Mouse (Mus musculus): ENCODE data around the gene 2310033P09Rik. TPM values are rescaled to one million over a fixed set of nuclear protein-coding genes. Genes with fewer than 3 reads are reported as not detected.

Gene 2310033P09Rik
- polyA plus RNA-seq, 1 experiment from 2014 or later: 28.8 TPM

- ATAC-seq (ENCODE audit: low read depth): peak; percentile 47
- Histone ChIP-seq H3K36me3 (no peaks in the 10 kb centered on the region), H3K27ac (replicated peaks) (no peak overlapping the region), H3K9me3 (no peaks in the 10 kb centered on the region), H3K27me3 (peaks cover 6% of the 10 kb centered on the region), H3K9ac (0 out of 2 replicates have a peak overlapping the region, but pooled peaks have one; percentile 26), H3K4me1 (replicated peaks) (peaks cover 18% of the 10 kb centered on the region), H3K4me3 (no peak overlapping the region), H3K4me2 (no peak overlapping the region)
- WGBS: 58% methylated on average over 4 of the region's 4 CpGs
Observed at GRCm38 (mm10) chr11:59239428-59239785, 31.3 kb downstream of the 2310033P09Rik start.

- H3K4me3 ChIP-seq: no peak overlapping the region
- 78% methylated on average over 4 of the region's 4 CpGs for WGBS
- no peaks in the 10 kb centered on the region for H3K9me3 ChIP-seq
- H3K27ac ChIP-seq (replicated peaks): no peak overlapping the region
- no peak for ATAC-seq (ENCODE audit: low read depth)
- peaks cover 18% of the 10 kb centered on the region for H3K4me1 ChIP-seq (replicated peaks)
- H3K27me3 ChIP-seq: peaks cover 6% of the 10 kb centered on the region
- no peak overlapping the region for H3K4me2 ChIP-seq
- no peak overlapping the region for H3K9ac ChIP-seq
- no peaks in the 10 kb centered on the region for H3K36me3 ChIP-seq
Observed at GRCm38 (mm10) chr11:59239796-59240195, 31.7 kb downstream of the 2310033P09Rik start.

DNA sequence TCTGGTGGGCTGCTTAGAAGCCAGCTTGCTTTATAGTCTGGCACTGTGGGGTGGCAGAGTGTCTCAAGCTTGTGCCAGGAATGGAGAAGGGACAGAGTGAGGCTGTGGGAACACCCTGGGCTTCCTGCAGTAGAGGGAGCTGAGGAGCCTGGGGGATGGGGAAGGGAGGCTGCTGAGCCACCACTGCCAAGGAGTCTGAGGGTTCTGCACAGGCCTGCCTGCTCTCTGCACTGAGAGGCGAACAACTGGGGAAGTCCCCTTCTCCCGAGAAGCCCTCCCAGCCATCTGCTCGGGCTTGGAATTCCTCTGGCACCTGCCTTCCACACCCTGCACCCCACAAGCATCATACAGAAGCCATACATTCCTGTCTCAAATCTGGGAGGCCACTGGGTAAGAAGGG, 33.7 kb downstream of the 2310033P09Rik start:
- H3K4me3 ChIP-seq: no peak overlapping the region
- 42% methylated on average over 3 of the region's 3 CpGs for WGBS
- 0 out of 2 replicates have a peak overlapping the region, but pooled peaks have one; percentile 13 for H3K9ac ChIP-seq
- no peak overlapping the region for H3K27ac ChIP-seq (replicated peaks)
- no peak overlapping the region for H3K4me2 ChIP-seq
- H3K27me3 ChIP-seq: peaks cover 6% of the 10 kb centered on the region
- no peaks in the 10 kb centered on the region for H3K9me3 ChIP-seq
- H3K4me1 ChIP-seq (replicated peaks): peaks cover 18% of the 10 kb centered on the region
- no peaks in the 10 kb centered on the region for H3K36me3 ChIP-seq
- no peak for ATAC-seq (ENCODE audit: low read depth)

DNA sequence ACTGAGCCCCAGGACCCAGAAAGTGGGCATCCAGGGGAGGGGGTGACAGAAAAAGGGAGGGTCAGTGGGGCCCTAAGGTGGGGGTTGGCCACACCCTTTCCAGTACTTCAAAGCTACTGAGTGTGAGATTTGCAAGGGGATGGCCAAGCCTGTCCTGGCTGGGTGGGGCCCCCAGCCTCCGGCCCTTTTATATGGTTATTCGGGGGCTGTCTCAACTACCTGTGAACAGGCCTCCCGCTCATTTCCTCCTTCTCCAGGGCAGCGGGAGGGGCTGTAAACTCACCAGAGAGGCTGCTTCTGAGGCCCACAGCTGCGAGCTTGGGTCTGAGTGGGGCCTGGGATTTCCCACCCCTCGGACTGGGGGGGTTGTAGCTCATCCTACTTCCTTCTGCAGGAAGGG, 35.7 kb downstream of the 2310033P09Rik start:
- ATAC-seq (ENCODE audit: low read depth): no peak
- H3K9me3 ChIP-seq: no peaks in the 10 kb centered on the region
- no peak overlapping the region for H3K27ac ChIP-seq (replicated peaks)
- WGBS: 24% methylated on average over 6 of the region's 6 CpGs
- H3K9ac ChIP-seq: no peak overlapping the region
- peaks cover 7% of the 10 kb centered on the region for H3K27me3 ChIP-seq
- H3K4me2 ChIP-seq: no peak overlapping the region
- H3K4me3 ChIP-seq: no peak overlapping the region
- no peaks in the 10 kb centered on the region for H3K36me3 ChIP-seq
- H3K4me1 ChIP-seq (replicated peaks): peaks cover 12% of the 10 kb centered on the region

DNA sequence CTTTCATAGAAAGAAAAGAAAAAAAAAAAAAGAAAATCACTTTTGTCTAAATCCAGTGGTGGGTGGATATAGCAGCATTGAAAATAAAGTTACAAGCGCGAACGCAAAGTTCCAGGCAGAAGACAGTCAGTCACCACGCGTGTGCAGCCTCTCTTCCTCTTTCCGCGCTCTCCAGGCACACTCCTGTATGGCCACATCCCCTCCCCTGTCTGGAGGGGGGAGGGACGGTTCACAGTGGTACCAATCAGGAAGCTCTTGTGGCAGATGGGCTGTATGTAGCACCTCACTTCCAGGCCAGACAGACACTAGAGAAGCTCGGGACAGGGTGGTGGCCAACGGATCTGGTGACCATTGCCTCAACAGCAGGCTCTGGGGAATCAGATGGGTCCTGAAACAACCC, 40.0 kb downstream of the 2310033P09Rik start:
- 77% methylated on average over 10 of the region's 10 CpGs for WGBS
- H3K36me3 ChIP-seq: no peaks in the 10 kb centered on the region
- peaks cover 3% of the 10 kb centered on the region; the same call in 1 of the 2 replicates for H3K27me3 ChIP-seq
- no peaks in the 10 kb centered on the region for H3K9me3 ChIP-seq
- H3K4me1 ChIP-seq (replicated peaks): no peaks in the 10 kb centered on the region
- no peak overlapping the region for H3K4me3 ChIP-seq
- no peak overlapping the region for H3K4me2 ChIP-seq
- no peak overlapping the region for H3K27ac ChIP-seq (replicated peaks)
- no peak for ATAC-seq (ENCODE audit: low read depth)
- no peak overlapping the region for H3K9ac ChIP-seq

GRCm38 (mm10) chr11:59259647-59260046, 51.5 kb downstream of the 2310033P09Rik start:
- no peaks in the 10 kb centered on the region for H3K36me3 ChIP-seq
- no peaks in the 10 kb centered on the region for H3K9me3 ChIP-seq
- H3K9ac ChIP-seq: no peak overlapping the region
- no peak overlapping the region for H3K27ac ChIP-seq (replicated peaks)
- no peak overlapping the region for H3K4me3 ChIP-seq
- H3K4me2 ChIP-seq: no peak overlapping the region
- H3K27me3 ChIP-seq: peaks cover 25% of the 10 kb centered on the region
- H3K4me1 ChIP-seq (replicated peaks): peaks cover 14% of the 10 kb centered on the region
- no peak for ATAC-seq (ENCODE audit: low read depth)
- 89% methylated on average over 7 of the region's 7 CpGs for WGBS

Other genes with a start within 250 kb of the 2310033P09Rik start
- gene Trim11, start 230.2 kb upstream of the 2310033P09Rik start, polyA plus RNA-seq (2015; fragmentation: Nextera tagmentation; extraction: Ambion mirVana): 19.7 and 20.2 TPM in 2 replicates
- 0.27 and 0.55 TPM in 2 replicates for gene Obscn, start 71.9 kb upstream of the 2310033P09Rik start, polyA plus RNA-seq (2015; fragmentation: Nextera tagmentation; extraction: Ambion mirVana)
- gene Iba57, start 44.6 kb upstream of the 2310033P09Rik start, polyA plus RNA-seq (2015; fragmentation: Nextera tagmentation; extraction: Ambion mirVana): 6.0 and 6.3 TPM in 2 replicates
- gene Gjc2, start 25.1 kb upstream of the 2310033P09Rik start, polyA plus RNA-seq (2015; fragmentation: Nextera tagmentation; extraction: Ambion mirVana): 0.17 TPM in 1 of 2 replicates, not detected in the other
- gene Guk1, start 16.1 kb upstream of the 2310033P09Rik start, polyA plus RNA-seq (2015; fragmentation: Nextera tagmentation; extraction: Ambion mirVana): 179 and 191 TPM in 2 replicates
- gene Mrpl55, start 5.8 kb upstream of the 2310033P09Rik start, polyA plus RNA-seq (2015; fragmentation: Nextera tagmentation; extraction: Ambion mirVana): 89.9 and 95.6 TPM in 2 replicates
- gene Arf1, start 19.9 kb downstream of the 2310033P09Rik start, polyA plus RNA-seq (2015; fragmentation: Nextera tagmentation; extraction: Ambion mirVana): 642 and 663 TPM in 2 replicates
- 1.2 and 1.7 TPM in 2 replicates for gene Wnt3a, start 82.4 kb downstream of the 2310033P09Rik start, polyA plus RNA-seq (2015; fragmentation: Nextera tagmentation; extraction: Ambion mirVana)
- 3.6 and 3.8 TPM in 2 replicates for gene Wnt9a, start 98.6 kb downstream of the 2310033P09Rik start, polyA plus RNA-seq (2015; fragmentation: Nextera tagmentation; extraction: Ambion mirVana)
- not detected in 2 replicates for gene Prss38, start 167.3 kb downstream of the 2310033P09Rik start, polyA plus RNA-seq (2015; fragmentation: Nextera tagmentation; extraction: Ambion mirVana)
- gene Jmjd4, start 241.7 kb downstream of the 2310033P09Rik start, polyA plus RNA-seq (2015; fragmentation: Nextera tagmentation; extraction: Ambion mirVana): 15.0 and 15.2 TPM in 2 replicates
- gene Snap47, start 242.9 kb downstream of the 2310033P09Rik start, polyA plus RNA-seq (2015; fragmentation: Nextera tagmentation; extraction: Ambion mirVana): 471 and 491 TPM in 2 replicates